Mouse (Mus musculus) heart, embryonic 14.5 days (tissue): Measurements from ENCODE around the gene Ankdd1a. TPM values are rescaled to one million over a fixed set of nuclear protein-coding genes. Genes with fewer than 3 reads are reported as not detected.

ENCODE experiments used
- ATAC-seq: fragments of 200-750 bp; cut with Nextera tagmentation; 2 replicates; pipeline ENCODE4 v1.8.0; 2017; ENCODE audit warnings: low read depth, moderate TSS enrichment; ENCODE audit not compliant: insufficient number of reproducible peaks, insufficient read depth, low FRiP score
- H3K27ac ChIP-seq, 2 experiments: fragments of 200-500 bp in 1 of 2; fragments of 300-500 bp in 1 of 2; sonication (generic) in 1 of 2; replicated peaks in 1 of 2; 2 replicates each; pipeline ENCODE4 v1.5.1; 2012 to 2014; ENCODE audit warnings: low read depth in 2 of 2, low read length in 2 of 2, control low read depth in 1 of 2, mild to moderate bottlenecking in 1 of 2, mixed read lengths in 1 of 2; ENCODE audit not compliant: control insufficient read depth in 1 of 2, insufficient read depth in 1 of 2
- H3K27me3 ChIP-seq: fragments of 300-500 bp; sonication (generic); 2 replicates; pipeline ENCODE4 v1.6.1; 2014; ENCODE audit warnings: mild to moderate bottlenecking, low read length, control low read depth; ENCODE audit not compliant: control insufficient read depth, insufficient read depth
- H3K36me3 ChIP-seq: fragments of 300-500 bp; sonication (generic); 2 replicates; pipeline ENCODE4 v1.6.1; 2014; ENCODE audit warnings: mild to moderate bottlenecking, control low read depth, low read length, mixed read lengths; ENCODE audit not compliant: control insufficient read depth, insufficient read depth
- H3K4me1 ChIP-seq, 2 experiments: fragments of 200-500 bp in 1 of 2; fragments of 300-500 bp in 1 of 2; sonication (generic) in 1 of 2; 2 replicates each; pipeline ENCODE4 v1.6.1; 2012 to 2014; ENCODE audit warnings: low read length in 2 of 2, control low read depth in 1 of 2, mixed read lengths in 1 of 2; ENCODE audit not compliant: control insufficient read depth in 2 of 2, insufficient read depth in 2 of 2
- H3K4me2 ChIP-seq: fragments of 300-500 bp; sonication (generic); 2 replicates; pipeline ENCODE4 v1.6.1; 2014; ENCODE audit warnings: mild to moderate bottlenecking, low read length
- H3K4me3 ChIP-seq, 2 experiments: fragments of 200-500 bp in 1 of 2; fragments of 300-500 bp in 1 of 2; sonication (generic) in 1 of 2; 2 replicates each; pipeline ENCODE4 v1.5.1; 2012 to 2014; ENCODE audit warnings: low read length in 2 of 2, mild to moderate bottlenecking in 2 of 2, control low read depth in 1 of 2, low read depth in 1 of 2, moderate library complexity in 1 of 2; ENCODE audit not compliant: control insufficient read depth in 1 of 2, insufficient read depth in 1 of 2
- H3K9ac ChIP-seq: fragments of 300-500 bp; sonication (generic); 2 replicates; pipeline ENCODE4 v1.6.1; 2014; ENCODE audit warnings: mild to moderate bottlenecking, low read length
- H3K9me3 ChIP-seq: fragments of 300-500 bp; sonication (generic); 2 replicates; pipeline ENCODE4 v1.6.1; 2016; ENCODE audit warnings: low read length, control low read depth; ENCODE audit not compliant: control insufficient read depth
- WGBS: fragments of 180-500 bp; shearing (Covaris S2); extraction: QIAGEN DNeasy Blood & Tissue Kit; methylation state at CpG from one replicate; pipeline ENCODE4 v1.1.7; 2014; 5-methylcytosine and 5-hydroxymethylcytosine counted together
- polyA plus RNA-seq: library from polyadenylated mRNA; unstranded; fragments of >200 nt; fragmentation: Nextera tagmentation; extraction: Ambion mirVana; gene quantifications from 2 replicates; pipeline ENCODE4 v1.2.1, GENCODE M21; 2014

The Ankdd1a gene
- polyA plus RNA-seq = not detected in 2 replicates

- peak within 1 kb of the TSS; percentile 41; the same call in 1 of the 2 replicates for H3K9ac ChIP-seq
- 0 out of 2 replicates have a peak, but pooled peaks cover 3% of the 10 kb centered on the region for H3K27me3 ChIP-seq
- H3K4me3 ChIP-seq = peak within 1 kb of the TSS; percentile 20 to 25
- peak within 1 kb of the TSS; percentile 64 for H3K4me2 ChIP-seq
- ATAC-seq = no peak
- H3K9me3 ChIP-seq = no peaks in the 10 kb centered on the region
- WGBS = 10% methylated on average over 20 of the region's 25 CpGs
- H3K4me1 ChIP-seq = peaks cover 0 to 5% of the 10 kb centered on the region in 2 experiments; a peak in 1 of 4 replicates
- H3K27ac ChIP-seq = no peak within 1 kb of the TSS
- H3K36me3 ChIP-seq = no peaks in the 10 kb centered on the region
Observed at GRCm38 (mm10) chr9:65519807-65520504, at the start of gene Ankdd1a. TSS of gene Ankdd1a (minus strand) at chr9:65520193.

- 77% methylated on average over 6 of the region's 6 CpGs for WGBS
- H3K9me3 ChIP-seq = 0 out of 2 replicates have a peak, but pooled peaks cover 3% of the 10 kb centered on the region
- no peak overlapping the region for H3K4me3 ChIP-seq
- H3K27me3 ChIP-seq = no peaks in the 10 kb centered on the region
- H3K27ac ChIP-seq = peak overlapping the region in 1 of 2 experiments; percentile 19; a peak in 1 of 4 replicates
- H3K9ac ChIP-seq = no peak overlapping the region
- no peak for ATAC-seq
- peaks cover 54% of the 10 kb centered on the region for H3K36me3 ChIP-seq
- H3K4me1 ChIP-seq = peaks cover 2 to 13% of the 10 kb centered on the region in 2 experiments
- no peak overlapping the region for H3K4me2 ChIP-seq
Observed at GRCm38 (mm10) chr9:65569491-65569971, 49.5 kb upstream of the Ankdd1a start.

- no peak for ATAC-seq
- Histone ChIP-seq H3K36me3 (peaks cover 54% of the 10 kb centered on the region), H3K4me2 (no peak overlapping the region), H3K9ac (no peak overlapping the region), H3K9me3 (0 out of 2 replicates have a peak, but pooled peaks cover 3% of the 10 kb centered on the region), H3K4me3 (no peak overlapping the region), H3K27ac (no peak overlapping the region), H3K27me3 (no peaks in the 10 kb centered on the region), H3K4me1 (0 out of 4 replicates have a peak, but pooled peaks cover 0 to 11% of the 10 kb centered on the region in 2 experiments)
- 81% methylated on average over 6 of the region's 6 CpGs for WGBS
Observed at GRCm38 (mm10) chr9:65568787-65569186, 48.8 kb upstream of the Ankdd1a start.

- Histone ChIP-seq H3K36me3 (peaks cover 49% of the 10 kb centered on the region), H3K4me2 (no peak overlapping the region), H3K4me1 (peaks cover 12 to 26% of the 10 kb centered on the region in 2 experiments), H3K9me3 (0 out of 2 replicates have a peak, but pooled peaks cover 3% of the 10 kb centered on the region), H3K27ac (no peak overlapping the region), H3K9ac (no peak overlapping the region), H3K4me3 (no peak overlapping the region), H3K27me3 (no peaks in the 10 kb centered on the region)
- no peak for ATAC-seq
- 98% methylated on average over 2 of the region's 2 CpGs for WGBS
Observed at GRCm38 (mm10) chr9:65564698-65565097, 44.7 kb upstream of the Ankdd1a start.

- H3K4me3 ChIP-seq = no peak overlapping the region
- no peak overlapping the region for H3K9ac ChIP-seq
- 0 out of 2 replicates have a peak, but pooled peaks cover 3% of the 10 kb centered on the region for H3K9me3 ChIP-seq
- WGBS = 90% methylated on average over 5 of the region's 5 CpGs
- ATAC-seq = no peak
- no peak overlapping the region for H3K27ac ChIP-seq
- H3K27me3 ChIP-seq = no peaks in the 10 kb centered on the region
- H3K4me1 ChIP-seq = peaks cover 12 to 20% of the 10 kb centered on the region in 2 experiments
- peaks cover 56% of the 10 kb centered on the region for H3K36me3 ChIP-seq
- no peak overlapping the region for H3K4me2 ChIP-seq
Observed at GRCm38 (mm10) chr9:65563073-65563472, 43.1 kb upstream of the Ankdd1a start.

GRCm38 (mm10) chr9:65562081-65562506 lies 42.1 kb upstream of the Ankdd1a start:
- Histone ChIP-seq H3K4me3 (no peak overlapping the region), H3K9ac (0 out of 2 replicates have a peak overlapping the region, but pooled peaks have one; percentile 27), H3K36me3 (peaks cover 61% of the 10 kb centered on the region), H3K27me3 (no peaks in the 10 kb centered on the region), H3K27ac (peak overlapping the region; percentile 41 to 42; a peak in 3 of 4 replicates), H3K4me2 (no peak overlapping the region), H3K9me3 (0 out of 2 replicates have a peak, but pooled peaks cover 3% of the 10 kb centered on the region), H3K4me1 (peaks cover 12 to 20% of the 10 kb centered on the region in 2 experiments)
- WGBS = 26% methylated on average over 4 of the region's 4 CpGs
- ATAC-seq = no peak

- Histone ChIP-seq H3K4me1 (peaks cover 12 to 20% of the 10 kb centered on the region in 2 experiments), H3K36me3 (peaks cover 63% of the 10 kb centered on the region), H3K27ac (0 out of 4 replicates have a peak overlapping the region, but pooled peaks of 1 of the 2 experiments have one; percentile 42), H3K4me2 (no peak overlapping the region), H3K9ac (no peak overlapping the region), H3K4me3 (no peak overlapping the region), H3K27me3 (no peaks in the 10 kb centered on the region), H3K9me3 (0 out of 2 replicates have a peak, but pooled peaks cover 3% of the 10 kb centered on the region)
- 81% methylated on average over 4 of the region's 4 CpGs for whole genome bisulfite sequencing
- ATAC-seq = no peak
Observed at GRCm38 (mm10) chr9:65561016-65561415, 41.0 kb upstream of the Ankdd1a start.
